Mouse (Mus musculus) intestine, embryonic 14.5 days (tissue): ENCODE measurements around the gene Fbxo42. TPM values are rescaled to one million over a fixed set of nuclear protein-coding genes. Genes with fewer than 3 reads are reported as not detected.
A peak's percentile ranks its signal among the peaks of the same experiment; 100 is the strongest.

Experiments used
- ATAC-seq: fragments of 200-750 bp; cut with Nextera tagmentation; replicated peaks from 2 replicates; pipeline ENCODE4 v1.8.0; 2017; ENCODE audit warnings: low read depth, moderate number of reproducible peaks, moderate TSS enrichment, moderate library complexity; ENCODE audit not compliant: low FRiP score, low TSS enrichment
- DNase-seq: peaks from one replicate; pipeline ENCODE4 v3.0.0-alpha.2; 2018; ENCODE audit warnings: low spot score
- H3K27ac ChIP-seq: fragments of 300-500 bp; sonication (generic); 2 replicates; pipeline ENCODE4 v1.5.1; 2014; ENCODE audit warnings: low read depth, mild to moderate bottlenecking, control low read depth
- H3K27me3 ChIP-seq: fragments of 300-500 bp; sonication (generic); replicated peaks from 2 replicates; pipeline ENCODE4 v1.6.1; 2014; ENCODE audit warnings: low read length, control low read depth; ENCODE audit not compliant: control insufficient read depth, insufficient read depth
- H3K36me3 ChIP-seq: fragments of 300-500 bp; sonication (generic); 2 replicates; pipeline ENCODE4 v1.6.1; 2014; ENCODE audit warnings: low read length, control low read depth; ENCODE audit not compliant: control insufficient read depth, insufficient read depth
- H3K4me1 ChIP-seq: fragments of 300-500 bp; sonication (generic); replicated peaks from 2 replicates; pipeline ENCODE4 v1.6.1; 2014; ENCODE audit warnings: low read length, control low read depth, mixed read lengths; ENCODE audit not compliant: control insufficient read depth, insufficient read depth
- H3K4me2 ChIP-seq: fragments of 300-500 bp; sonication (generic); 2 replicates; pipeline ENCODE4 v1.6.1; 2014; ENCODE audit warnings: low read length
- H3K4me3 ChIP-seq: fragments of 300-500 bp; sonication (generic); 2 replicates; pipeline ENCODE4 v1.5.1; 2014; ENCODE audit warnings: low read depth, low read length, control low read depth, mixed read lengths
- H3K9ac ChIP-seq: fragments of 300-500 bp; sonication (generic); 2 replicates; pipeline ENCODE4 v1.6.1; 2014; ENCODE audit warnings: mild to moderate bottlenecking, low read length
- H3K9me3 ChIP-seq: fragments of 300-500 bp; sonication (generic); 2 replicates; pipeline ENCODE4 v1.6.1; 2016; ENCODE audit warnings: low read length, control low read depth; ENCODE audit not compliant: control insufficient read depth
- WGBS: fragments of 180-500 bp; shearing (Covaris S2); extraction: QIAGEN DNeasy Blood & Tissue Kit; methylation state at CpG from one replicate; pipeline ENCODE4 v1.1.7; 2014; 5-methylcytosine and 5-hydroxymethylcytosine counted together
- polyA plus RNA-seq: library from polyadenylated mRNA; unstranded; fragments of >200 nt; fragmentation: Nextera tagmentation; extraction: Ambion mirVana; gene quantifications from 2 replicates; pipeline ENCODE4 v1.2.1, GENCODE M21; 2014

The Fbxo42 gene
- polyA plus RNA-seq, 1 experiment from 2014 or later: 26.0 TPM

DNA sequence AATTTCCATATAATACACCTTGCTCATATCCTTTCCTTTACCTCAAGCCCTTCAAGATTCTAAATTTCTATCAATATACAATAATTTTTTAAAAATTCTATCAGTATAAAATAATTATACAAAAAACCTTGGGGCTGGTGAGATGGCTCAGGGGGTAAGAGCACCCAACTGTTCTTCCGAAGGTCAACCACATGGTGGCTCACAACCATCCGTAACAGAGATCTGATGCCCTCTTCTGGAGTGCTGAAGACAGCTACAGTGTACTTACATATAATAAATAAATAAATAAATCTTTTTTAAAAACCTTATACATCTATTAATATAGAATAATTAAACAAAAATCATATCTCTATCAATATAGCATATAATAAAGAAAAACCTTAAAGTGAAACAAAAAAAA, 74.1 kb downstream of the Fbxo42 start:
- Histone ChIP-seq H3K4me1 (no peaks in the 10 kb centered on the region), H3K36me3 (no peaks in the 10 kb centered on the region), H3K4me3 (no peak overlapping the region), H3K9ac (no peak overlapping the region), H3K27ac (no peak overlapping the region), H3K9me3 (no peaks in the 10 kb centered on the region), H3K4me2 (no peak overlapping the region), H3K27me3 (no peaks in the 10 kb centered on the region)
- DNase-seq (no peak), ATAC-seq (no peak)
- 78% methylated on average over 2 of the region's 2 CpGs for WGBS

DNA sequence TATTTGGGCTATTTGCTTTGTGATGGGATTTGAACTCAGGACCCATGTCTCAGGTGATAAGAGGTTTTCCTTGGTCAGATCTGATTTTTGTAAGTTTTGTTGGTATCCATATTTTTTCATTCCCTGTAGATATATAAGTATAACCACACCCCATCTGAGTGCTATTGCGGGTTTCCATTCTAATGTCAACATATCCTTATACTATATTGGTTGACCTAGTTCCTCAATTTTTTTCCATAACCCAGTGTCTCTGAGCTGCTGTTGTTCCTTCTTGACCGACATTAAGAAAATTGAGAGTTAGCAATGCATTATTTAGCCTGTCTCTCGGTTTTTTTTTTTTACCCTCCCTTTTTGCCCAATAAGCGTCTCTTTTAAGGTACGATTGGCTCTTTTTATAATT, 75.0 kb downstream of the Fbxo42 start:
- 91% methylated on average over 5 of the region's 5 CpGs for WGBS

GRCm38 (mm10) chr4:141228687-141229086, 81.0 kb downstream of the Fbxo42 start:
- Histone ChIP-seq H3K9ac (no peak overlapping the region), H3K9me3 (no peaks in the 10 kb centered on the region), H3K36me3 (no peaks in the 10 kb centered on the region), H3K4me2 (no peak overlapping the region), H3K4me1 (no peaks in the 10 kb centered on the region), H3K27me3 (no peaks in the 10 kb centered on the region), H3K27ac (no peak overlapping the region), H3K4me3 (no peak overlapping the region)
- ATAC-seq (no peak), DNase-seq (no peak)
- 74% methylated on average over 7 of the region's 7 CpGs for WGBS

More for the DNA sequence above, 75.0 kb downstream of the Fbxo42 start:
- Histone ChIP-seq H3K27ac (no peak overlapping the region), H3K9me3 (no peaks in the 10 kb centered on the region), H3K36me3 (no peaks in the 10 kb centered on the region), H3K4me1 (no peaks in the 10 kb centered on the region), H3K4me2 (no peak overlapping the region), H3K27me3 (no peaks in the 10 kb centered on the region), H3K4me3 (no peak overlapping the region), H3K9ac (no peak overlapping the region)
- DNase-seq (no peak), ATAC-seq (no peak)

- DNase-seq: no peak
- ATAC-seq: no peak
Observed at GRCm38 (mm10) chr4:141233196-141233595, 85.5 kb downstream of the Fbxo42 start.

DNA sequence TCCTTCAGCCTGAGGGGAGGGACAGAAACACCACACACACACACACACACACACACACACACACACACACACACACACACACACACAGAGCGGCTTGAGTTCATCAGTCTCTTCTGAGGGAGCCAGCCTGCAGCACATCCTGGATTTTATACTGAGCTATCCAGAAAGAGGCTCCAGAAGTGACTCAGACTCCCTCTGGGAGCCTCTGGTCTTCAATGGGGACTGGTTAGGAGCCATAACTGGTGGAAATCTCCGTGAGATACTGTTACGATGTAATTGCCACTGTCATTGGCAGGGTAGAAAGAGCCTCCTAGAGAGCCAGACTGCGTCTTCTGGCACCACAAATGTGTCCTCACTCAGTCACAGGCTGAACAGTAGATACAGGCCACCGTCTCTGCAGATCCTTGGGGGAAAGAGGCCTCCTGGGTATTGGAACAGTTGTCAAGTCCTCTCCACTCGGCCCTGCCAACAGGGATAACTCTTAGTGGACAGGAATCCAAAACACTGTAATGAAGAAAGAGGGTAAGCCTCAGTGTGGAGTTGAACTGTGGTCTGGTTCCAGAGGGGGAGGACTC, 87.9 kb downstream of the Fbxo42 start:
- H3K4me1 ChIP-seq: peaks cover 8% of the 10 kb centered on the region; the same call in 1 of the 2 replicates
- no peak overlapping the region for H3K9ac ChIP-seq
- peaks cover 21% of the 10 kb centered on the region for H3K27me3 ChIP-seq
- no peak overlapping the region for H3K4me3 ChIP-seq
- ATAC-seq (no peak), DNase-seq (no peak)
- H3K27ac ChIP-seq: no peak overlapping the region
- no peaks in the 10 kb centered on the region for H3K9me3 ChIP-seq
- H3K36me3 ChIP-seq: no peaks in the 10 kb centered on the region
- WGBS: 69% methylated on average over 6 of the region's 6 CpGs
- no peak overlapping the region for H3K4me2 ChIP-seq

More at GRCm38 (mm10) chr4:141233196-141233595, 85.5 kb downstream of the Fbxo42 start:
- no peak overlapping the region for H3K4me2 ChIP-seq
- 93% methylated on average over 4 of the region's 4 CpGs for WGBS
- no peak overlapping the region for H3K9ac ChIP-seq
- H3K4me1 ChIP-seq: no peaks in the 10 kb centered on the region
- H3K36me3 ChIP-seq: no peaks in the 10 kb centered on the region
- H3K27ac ChIP-seq: no peak overlapping the region
- H3K27me3 ChIP-seq: 0 out of 2 replicates have a peak, but pooled peaks cover 4% of the 10 kb centered on the region
- no peak overlapping the region for H3K4me3 ChIP-seq
- no peaks in the 10 kb centered on the region for H3K9me3 ChIP-seq

DNA sequence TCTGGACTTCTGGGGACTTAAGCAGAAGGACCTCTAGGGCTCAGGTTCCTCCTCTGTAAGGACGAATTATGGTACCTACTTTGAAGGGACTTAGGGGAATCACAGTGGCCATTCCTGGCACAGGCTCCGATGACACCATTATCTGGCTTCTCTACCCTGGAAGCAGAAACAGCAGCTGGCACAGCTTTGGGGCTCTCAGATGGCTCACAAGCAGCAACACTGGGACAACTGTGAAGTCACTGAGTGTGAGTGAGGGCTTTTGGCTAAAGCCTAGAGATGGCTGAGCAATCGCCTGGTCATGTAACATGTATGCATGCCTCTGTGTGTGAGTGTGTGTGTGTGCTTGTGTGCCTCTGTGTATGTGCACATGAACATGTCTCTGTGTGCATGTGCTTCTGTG, 89.1 kb downstream of the Fbxo42 start:
- no peak overlapping the region for H3K4me2 ChIP-seq
- H3K9me3 ChIP-seq: no peaks in the 10 kb centered on the region
- peaks cover 17% of the 10 kb centered on the region for H3K4me1 ChIP-seq
- no peak overlapping the region for H3K27ac ChIP-seq
- peaks cover 33% of the 10 kb centered on the region for H3K27me3 ChIP-seq
- DNase-seq: no peak
- no peak for ATAC-seq
- WGBS: 77% methylated on average over 3 of the region's 3 CpGs
- H3K9ac ChIP-seq: no peak overlapping the region
- no peak overlapping the region for H3K4me3 ChIP-seq
- no peaks in the 10 kb centered on the region for H3K36me3 ChIP-seq

- H3K27me3 ChIP-seq: peaks cover 41% of the 10 kb centered on the region
- peak overlapping the region; percentile 37; the same call in 1 of the 2 replicates for H3K9ac ChIP-seq
- WGBS: 5% methylated on average over 20 of the region's 20 CpGs
- peak overlapping the region; percentile 38 for H3K4me3 ChIP-seq
- no peaks in the 10 kb centered on the region for H3K36me3 ChIP-seq
- peak overlapping the region; percentile 78 for H3K4me2 ChIP-seq
- no peak for ATAC-seq
- H3K9me3 ChIP-seq: no peaks in the 10 kb centered on the region
- no peak for DNase-seq
- H3K27ac ChIP-seq: no peak overlapping the region
- peaks cover 29% of the 10 kb centered on the region for H3K4me1 ChIP-seq
Observed at GRCm38 (mm10) chr4:141238492-141239387, 91.0 kb downstream of the Fbxo42 start.

DNA sequence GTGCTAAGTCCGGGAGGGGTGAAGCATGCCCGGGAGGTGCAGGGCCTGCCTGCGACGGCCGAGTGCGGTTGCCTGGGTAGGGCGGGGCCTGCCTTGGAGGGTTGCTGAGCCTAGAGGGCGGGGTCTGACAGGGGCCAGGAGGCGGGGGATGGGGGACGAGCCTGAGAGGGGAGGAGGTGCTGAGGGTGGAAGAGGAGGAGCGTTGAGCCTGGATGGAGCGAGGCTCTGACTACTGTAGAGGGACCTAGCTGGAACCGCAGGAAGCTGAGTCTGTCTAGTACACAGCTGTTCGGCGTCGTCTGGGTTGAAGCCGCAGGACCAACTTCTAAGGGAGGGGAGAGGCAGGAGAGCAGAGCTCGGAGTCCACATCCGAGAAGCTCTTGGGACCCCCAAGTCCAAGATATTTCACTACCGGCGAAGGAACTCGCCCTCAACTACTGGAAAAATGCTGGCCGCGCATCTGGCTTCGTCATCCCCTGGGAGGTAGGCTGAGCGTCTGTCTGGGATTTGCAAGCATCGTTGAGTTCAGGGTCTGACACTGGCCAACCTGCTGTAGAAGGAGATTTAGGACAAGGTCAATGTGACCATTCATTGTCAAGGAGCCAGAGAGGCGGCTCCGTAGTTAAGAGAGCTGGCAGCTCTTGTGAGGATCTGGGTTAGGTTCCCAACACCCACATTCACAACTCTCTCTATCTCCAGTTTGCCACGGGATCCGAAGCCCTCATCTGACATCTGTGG, 91.8 kb downstream of the Fbxo42 start, which contains the start of gene Arhgef19:
Gene Arhgef19 (plus strand): TSS at position 112 of the 738 bp plus-strand sequence.
- peak within 1 kb of the TSS; percentile 37; the same call in 1 of the 2 replicates for H3K9ac ChIP-seq
- H3K36me3 ChIP-seq: no peaks in the 10 kb centered on the region
- DNase-seq: peak; percentile 88
- peak; percentile 87 for ATAC-seq
- H3K4me3 ChIP-seq: peak within 1 kb of the TSS; percentile 38
- H3K4me2 ChIP-seq: peak within 1 kb of the TSS; percentile 78
- no peaks in the 10 kb centered on the region for H3K9me3 ChIP-seq
- WGBS: 2% methylated on average over 31 of the region's 31 CpGs
- peak within 1 kb of the TSS; percentile 0; the same call in 1 of the 2 replicates for H3K27ac ChIP-seq
- H3K27me3 ChIP-seq: peaks cover 47% of the 10 kb centered on the region
- H3K4me1 ChIP-seq: peaks cover 33% of the 10 kb centered on the region
